Mouse (Mus musculus): Measurements from ENCODE around the gene Prkn.

The Prkn gene

GRCm38 (mm10) chr17:11664610-11665345 lies 824.6 kb downstream of the Prkn start:
- peak; percentile 13 to 41 for DNase-seq

GRCm38 (mm10) chr17:11679716-11680115 lies 839.5 kb downstream of the Prkn start:
- DNase-seq: no peak

GRCm38 (mm10) chr17:11680456-11680855 lies 840.3 kb downstream of the Prkn start:
- peak; percentile 38 to 70 for DNase-seq

- no peak for DNase-seq
Observed at GRCm38 (mm10) chr17:11681825-11682372, 841.7 kb downstream of the Prkn start.

- no peak for DNase-seq
Observed at GRCm38 (mm10) chr17:11705005-11705404, 864.8 kb downstream of the Prkn start.

- DNase-seq: no peak
Observed at GRCm38 (mm10) chr17:11705761-11706160, 865.6 kb downstream of the Prkn start.

GRCm38 (mm10) chr17:11712066-11712465 lies 871.9 kb downstream of the Prkn start:
- no peak for DNase-seq

GRCm38 (mm10) chr17:11719801-11720200 lies 879.6 kb downstream of the Prkn start:
- DNase-seq: no peak

GRCm38 (mm10) chr17:11721906-11722305 lies 881.7 kb downstream of the Prkn start:
- DNase-seq: peak; percentile 30 to 62

- DNase-seq: peak; percentile 9 to 41
Observed at GRCm38 (mm10) chr17:11722478-11722877, 882.3 kb downstream of the Prkn start.

- no peak for DNase-seq
Observed at GRCm38 (mm10) chr17:11724135-11724534, 884.0 kb downstream of the Prkn start.

GRCm38 (mm10) chr17:11727101-11727500 lies 886.9 kb downstream of the Prkn start:
- peak; percentile 69 to 72 for DNase-seq

GRCm38 (mm10) chr17:11728294-11728693 lies 888.1 kb downstream of the Prkn start:
- DNase-seq: no peak

GRCm38 (mm10) chr17:11730656-11731594 lies 890.7 kb downstream of the Prkn start:
- no peak for DNase-seq

GRCm38 (mm10) chr17:11735158-11735877 lies 895.1 kb downstream of the Prkn start:
- DNase-seq: no peak

GRCm38 (mm10) chr17:11736531-11736930 lies 896.3 kb downstream of the Prkn start:
- DNase-seq: no peak

GRCm38 (mm10) chr17:11737905-11738304 lies 897.7 kb downstream of the Prkn start:
- no peak for DNase-seq

GRCm38 (mm10) chr17:11740716-11741115 lies 900.5 kb downstream of the Prkn start:
- DNase-seq: no peak

- DNase-seq: no peak
Observed at GRCm38 (mm10) chr17:11741161-11741560, 901.0 kb downstream of the Prkn start.

- peak in 1 of 2 experiments; percentile 13 for DNase-seq
Observed at GRCm38 (mm10) chr17:11751251-11751650, 911.1 kb downstream of the Prkn start.

- peak; percentile 72 to 78 for DNase-seq
Observed at GRCm38 (mm10) chr17:11752686-11753085, 912.5 kb downstream of the Prkn start.

- no peak for DNase-seq
Observed at GRCm38 (mm10) chr17:11765117-11765516, 924.9 kb downstream of the Prkn start.

GRCm38 (mm10) chr17:11765581-11765980 lies 925.4 kb downstream of the Prkn start:
- no peak for DNase-seq

All from kidney, postnatal 25 days (tissue).